Mouse (Mus musculus) mammary gland, adult 2 months (tissue): ENCODE data around the gene Lilra5. TPM values are rescaled to one million over a fixed set of nuclear protein-coding genes. Genes with fewer than 3 reads are reported as not detected.

Experiments used
- polyA plus RNA-seq: library from polyadenylated mRNA; depleted of rRNA; stranded (reverse); fragments of >200 nt; gene quantifications from 2 replicates; pipeline ENCODE4 v1.2.3, GENCODE M21; 2012; ENCODE audit warnings: low replicate concordance; rRNA removed

Gene Lilra5
- 0.56 and 0.57 TPM in 2 replicates for polyA plus RNA-seq

DNA sequence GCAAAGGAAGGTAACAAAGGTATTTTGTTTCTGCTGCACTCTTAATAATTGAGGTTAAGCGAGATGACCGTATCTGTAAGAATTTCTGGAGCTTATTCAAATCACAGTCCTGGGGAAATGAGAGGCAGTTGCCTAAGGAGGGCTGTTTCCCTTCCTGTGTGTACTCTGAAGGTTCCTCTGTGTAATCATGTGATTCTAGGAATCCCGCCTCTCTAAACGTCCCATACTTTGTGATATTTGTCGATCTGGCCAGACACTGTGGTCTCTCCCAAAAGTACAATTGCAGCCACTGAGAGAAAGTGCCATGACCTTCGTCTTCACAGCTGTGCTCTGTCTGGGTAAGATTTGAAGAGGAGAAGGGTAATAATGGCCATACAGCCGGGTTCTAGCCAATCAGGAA, at the start of gene Lilra5:
Gene Lilra5 (plus strand): TSS at position 301 of the 400 bp plus-strand sequence.

Other genes starting within 250 kb of the Lilra5 start
- gene Lair1, start 174.6 kb upstream of the Lilra5 start, polyA plus RNA-seq, result 3.9 and 11.6 TPM in 2 replicates
- gene Ttyh1, start 118.3 kb upstream of the Lilra5 start, polyA plus RNA-seq, result 6.1 and 12.7 TPM in 2 replicates
- 549 and 715 TPM in 2 replicates for gene Leng8, start 100.7 kb upstream of the Lilra5 start, polyA plus RNA-seq
- gene Leng9, start 87.4 kb upstream of the Lilra5 start, polyA plus RNA-seq, result 6.5 and 13.3 TPM in 2 replicates
- 38.8 and 101 TPM in 2 replicates for gene Cdc42ep5, start 72.9 kb upstream of the Lilra5 start, polyA plus RNA-seq
- 1.1 and 1.8 TPM in 2 replicates for gene Ncr1, start 100.0 kb downstream of the Lilra5 start, polyA plus RNA-seq
- not detected in 2 replicates for gene Gp6, start 160.0 kb downstream of the Lilra5 start, polyA plus RNA-seq
- 13.7 and 19.8 TPM in 2 replicates for gene Rdh13, start 207.9 kb downstream of the Lilra5 start, polyA plus RNA-seq
- gene Eps8l1, start 222.9 kb downstream of the Lilra5 start, polyA plus RNA-seq, result 15.5 and 16.5 TPM in 2 replicates